Mouse (Mus musculus): Measurements from ENCODE around the gene Klrc2.
A peak's percentile ranks its signal among the peaks of the same experiment; 100 is the strongest.
"Not testable (repeated sequence)": the region's sequence is repeated elsewhere in the genome, so short reads cannot be mapped to it uniquely, and the experiment has no call there.

Gene Klrc2

DNA sequence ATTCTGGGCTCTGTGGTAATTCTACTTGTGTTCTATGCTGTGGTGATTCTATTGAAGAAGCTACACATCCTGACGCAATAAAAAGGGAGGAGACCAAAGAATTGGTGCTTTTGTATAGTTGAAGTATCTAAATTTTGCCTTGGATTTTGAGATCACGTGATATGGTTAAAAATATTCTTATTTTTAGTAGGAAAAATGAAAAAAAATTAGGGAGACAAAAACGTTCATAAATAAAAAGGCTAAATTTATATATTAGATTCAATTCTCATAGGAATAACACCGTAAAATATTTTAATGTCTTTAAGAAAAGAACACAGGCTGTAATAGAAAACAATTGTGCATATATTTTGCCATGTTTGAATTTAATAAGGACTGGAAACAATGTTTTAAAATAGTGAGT, at the start of gene Klrc2:
Klrc2 (minus strand) TSS at position 101 of the 400 bp plus-strand sequence.
- DNase-seq (ENCODE audit: extremely low read depth, low read depth), result not testable (repeated sequence)

DNA sequence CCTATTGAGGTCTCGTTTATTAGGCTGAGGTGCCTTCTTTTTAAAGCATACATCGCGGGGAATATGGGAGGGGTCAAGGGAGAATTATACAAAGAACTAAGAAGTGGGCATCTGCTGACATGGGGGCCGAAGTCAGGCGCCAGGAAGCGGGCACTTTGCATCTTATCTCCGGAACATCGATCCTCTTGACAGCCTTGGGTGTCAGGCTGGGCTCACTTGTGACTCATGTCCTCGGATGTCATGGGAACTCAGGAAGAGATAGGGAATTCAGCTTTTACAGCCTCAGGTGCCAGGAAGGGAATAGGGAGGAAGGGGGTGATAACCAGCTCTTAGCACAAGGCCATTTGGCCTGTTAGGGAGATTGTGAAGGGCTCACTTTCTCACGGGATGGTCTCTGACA, 30.9 kb upstream of the Klrc2 start:
- DNase-seq (ENCODE audit: extremely low read depth, low read depth), result not testable (repeated sequence)

DNA sequence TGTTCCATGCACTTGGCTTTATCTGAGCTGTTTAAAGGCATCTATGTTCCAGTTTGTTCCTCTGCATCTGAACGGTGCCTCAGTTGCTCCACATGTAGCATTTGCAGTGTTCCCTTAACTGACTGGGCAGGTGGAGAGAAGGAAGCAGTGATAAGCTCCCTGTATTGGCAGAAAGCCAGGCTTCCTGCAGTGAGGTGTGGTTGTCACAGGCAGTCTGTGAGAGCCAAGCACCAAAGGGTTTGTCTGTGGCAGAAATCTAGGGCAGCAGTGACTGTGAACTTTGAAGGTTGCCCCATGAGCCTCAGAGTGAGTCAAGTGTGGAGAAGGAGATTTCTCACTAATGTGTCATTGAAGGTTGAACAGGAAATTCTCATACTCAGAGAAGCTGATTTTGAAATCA, 19.9 kb upstream of the Klrc2 start:
- peak; percentile 16 for DNase-seq (ENCODE audit: extremely low read depth, low read depth)

DNA sequence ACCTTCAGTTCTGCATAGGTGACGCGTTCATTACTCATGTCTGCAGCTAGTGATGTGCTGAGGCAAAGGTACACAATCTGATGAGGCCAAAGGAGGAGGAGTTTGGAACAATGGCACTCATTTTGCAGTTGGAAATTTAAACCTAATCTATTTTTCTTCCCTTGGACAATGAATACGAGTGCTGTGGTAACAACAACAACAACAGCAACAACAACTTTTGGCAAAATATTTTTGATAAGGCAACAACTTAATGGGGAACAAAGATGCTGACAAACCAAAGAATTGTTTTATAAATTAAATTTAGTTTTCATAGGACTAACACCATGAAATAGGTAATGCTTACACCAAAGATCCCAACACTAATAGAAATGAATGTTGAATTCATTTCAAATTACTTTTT, 18.4 kb upstream of the Klrc2 start, which contains the start of gene Klrc1:
Klrc1 (minus strand) TSS at position 101 of the 400 bp plus-strand sequence.
- DNase-seq (ENCODE audit: extremely low read depth, low read depth), result no peak

DNA sequence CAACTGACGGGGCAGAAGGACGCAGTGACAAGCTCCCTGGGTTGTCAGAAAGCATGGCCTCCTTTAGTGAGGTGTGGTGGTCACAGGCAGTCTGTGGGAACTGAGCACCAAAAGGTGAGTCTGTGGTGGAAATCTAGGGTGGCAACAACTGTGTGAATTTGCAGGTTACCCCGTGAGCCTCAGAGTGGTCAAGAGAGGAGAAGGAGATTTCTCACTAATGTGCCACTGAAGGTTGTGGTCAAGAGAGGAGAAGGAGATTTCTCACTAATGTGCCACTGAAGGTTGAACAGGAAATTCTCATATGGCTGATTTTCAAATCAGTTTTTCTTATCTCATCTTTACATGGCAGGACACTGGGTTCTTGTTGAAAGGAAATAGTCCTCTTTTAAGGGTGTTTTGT, 812 bp upstream of the Klrc2 start:
- not testable (repeated sequence) for DNase-seq (ENCODE audit: extremely low read depth, low read depth)

DNA sequence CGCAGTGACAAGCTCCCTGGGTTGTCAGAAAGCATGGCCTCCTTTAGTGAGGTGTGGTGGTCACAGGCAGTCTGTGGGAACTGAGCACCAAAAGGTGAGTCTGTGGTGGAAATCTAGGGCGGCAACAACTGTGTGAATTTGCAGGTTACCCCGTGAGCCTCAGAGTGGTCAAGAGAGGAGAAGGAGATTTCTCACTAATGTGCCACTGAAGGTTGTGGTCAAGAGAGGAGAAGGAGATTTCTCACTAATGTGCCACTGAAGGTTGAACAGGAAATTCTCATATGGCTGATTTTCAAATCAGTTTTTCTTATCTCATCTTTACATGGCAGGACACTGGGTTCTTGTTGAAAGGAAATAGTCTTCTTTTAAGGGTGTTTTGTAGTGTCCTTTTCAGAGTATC, 16.4 kb downstream of the Klrc2 start:
- DNase-seq (ENCODE audit: extremely low read depth, low read depth), result not testable (repeated sequence)

DNA sequence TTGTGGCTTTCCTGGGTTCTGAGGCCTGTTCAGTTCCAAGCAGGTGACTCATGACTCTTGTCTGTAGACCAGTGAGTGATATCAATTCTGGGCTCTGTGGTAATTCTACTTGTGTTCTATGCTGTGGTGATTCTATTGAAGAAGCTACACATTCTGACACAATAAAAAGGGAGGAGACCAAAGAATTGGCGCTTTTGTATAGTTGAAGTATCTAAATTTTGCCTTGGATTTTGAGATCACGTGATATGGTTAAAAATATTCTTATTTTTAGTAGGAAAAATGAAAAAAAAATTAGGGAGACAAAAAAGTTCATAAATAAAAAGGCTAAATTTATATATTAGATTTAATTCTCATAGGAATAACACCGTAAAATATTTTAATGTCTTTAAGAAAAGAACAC, 17.3 kb downstream of the Klrc2 start, which contains the start of gene Klrc3:
Klrc3 (minus strand) TSS at position 101 of the 400 bp plus-strand sequence.
- not testable (repeated sequence) for DNase-seq (ENCODE audit: extremely low read depth, low read depth)

DNA sequence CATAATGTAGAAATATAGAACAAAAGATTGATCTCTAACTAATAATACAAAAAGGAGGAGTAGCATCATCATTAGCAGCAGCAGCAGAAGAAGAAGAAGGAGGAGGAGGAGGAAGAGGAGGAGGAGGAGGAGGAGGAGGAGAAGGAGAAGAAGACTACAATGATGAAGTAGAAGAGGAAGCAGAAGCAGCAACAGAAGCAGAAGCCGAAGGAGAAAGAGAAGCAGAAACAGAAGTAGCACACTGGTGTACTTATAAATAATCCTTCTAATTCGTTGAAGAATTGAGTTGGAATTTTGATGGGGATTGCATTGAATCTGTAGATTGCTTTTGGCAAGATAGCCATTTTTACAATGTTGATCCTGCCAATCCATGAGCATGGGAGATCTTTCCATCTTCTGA, 29.4 kb downstream of the Klrc2 start:
- DNase-seq (ENCODE audit: extremely low read depth, low read depth), result not testable (repeated sequence)

DNA sequence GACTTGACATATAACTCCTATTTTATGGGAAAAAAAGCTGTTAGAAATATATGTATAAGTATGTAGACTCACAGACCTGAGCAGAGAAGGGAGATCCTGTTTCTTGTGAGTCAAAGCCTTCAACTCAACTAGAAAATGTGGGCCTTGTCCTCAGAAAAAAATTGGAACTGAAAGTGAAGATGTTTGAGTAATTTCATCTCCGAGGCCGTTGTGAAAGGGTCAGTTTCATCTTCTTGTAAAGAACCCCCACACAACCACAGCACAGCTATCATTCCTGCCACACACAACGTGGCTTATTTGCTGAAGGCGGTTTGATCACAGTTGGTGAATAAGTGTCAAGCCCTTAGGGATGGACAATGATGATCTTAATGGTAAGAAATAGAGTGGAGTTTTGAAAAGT, 36.8 kb downstream of the Klrc2 start, which contains the start of gene Klrk1:
Klrk1 (minus strand) TSS at position 130 of the 400 bp plus-strand sequence.
- no peak for DNase-seq (ENCODE audit: extremely low read depth, low read depth)

DNA sequence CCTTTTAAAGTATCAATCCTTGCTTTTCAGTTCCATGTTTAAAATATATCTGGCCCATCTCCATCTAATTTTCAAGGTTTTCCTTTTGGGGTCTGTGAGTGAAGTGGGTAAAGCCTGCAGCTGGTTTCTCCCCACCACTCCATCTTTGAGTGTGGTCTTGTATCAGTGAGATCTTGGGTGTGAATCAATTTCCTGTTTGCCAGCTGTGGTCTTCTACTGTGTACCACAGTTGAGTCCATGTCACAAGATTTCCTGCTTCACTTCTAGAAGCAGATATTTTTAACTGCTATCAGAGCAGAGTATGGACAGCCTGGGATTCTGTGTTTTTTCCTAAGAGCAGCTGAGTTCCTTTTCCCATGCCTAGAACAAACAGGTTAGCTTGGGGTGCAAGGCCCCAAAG, 52.1 kb downstream of the Klrc2 start:
- DNase-seq (ENCODE audit: extremely low read depth, low read depth), result no peak
